Mouse (Mus musculus) liver, embryonic 11.5 days (tissue): ENCODE measurements around the gene Kcnk13. TPM values are rescaled to one million over a fixed set of nuclear protein-coding genes. Genes with fewer than 3 reads are reported as not detected.

Experiments used
- ATAC-seq: fragments of 200-750 bp; cut with Nextera tagmentation; replicated peaks from 2 replicates; pipeline ENCODE4 v1.8.0; 2017; ENCODE audit warnings: moderate number of reproducible peaks, mild to moderate bottlenecking, moderate TSS enrichment, moderate library complexity; ENCODE audit not compliant: low FRiP score
- DNase-seq: peaks from one replicate; pipeline ENCODE4 v3.0.0-alpha.2; 2017; ENCODE audit warnings: low spot score
- H3K27ac ChIP-seq: fragments of 300-500 bp; sonication (generic); 2 replicates; pipeline ENCODE4 v1.5.1; 2014; ENCODE audit warnings: mild to moderate bottlenecking, low read depth, low read length, control low read depth
- H3K27me3 ChIP-seq: fragments of 300-500 bp; sonication (generic); replicated peaks from 2 replicates; pipeline ENCODE4 v1.6.1; 2014; ENCODE audit warnings: low read length, mixed read lengths; ENCODE audit not compliant: control insufficient read depth, insufficient read depth
- H3K36me3 ChIP-seq: fragments of 300-500 bp; sonication (generic); 2 replicates; pipeline ENCODE4 v1.6.1; 2014; ENCODE audit warnings: mild to moderate bottlenecking, low read length, moderate library complexity, mixed read lengths; ENCODE audit not compliant: control insufficient read depth, insufficient read depth
- H3K4me1 ChIP-seq: fragments of 300-500 bp; sonication (generic); replicated peaks from 2 replicates; pipeline ENCODE4 v1.6.1; 2014; ENCODE audit warnings: low read length, mixed read lengths; ENCODE audit not compliant: control insufficient read depth, insufficient read depth
- H3K4me2 ChIP-seq: fragments of 300-500 bp; sonication (generic); 2 replicates; pipeline ENCODE4 v1.6.1; 2014; ENCODE audit warnings: mild to moderate bottlenecking, control low read depth, moderate library complexity
- H3K4me3 ChIP-seq: fragments of 300-500 bp; sonication (generic); 2 replicates; pipeline ENCODE4 v1.5.1; 2014; ENCODE audit warnings: low read depth, low read length, control low read depth
- H3K9ac ChIP-seq: fragments of 300-500 bp; sonication (generic); 2 replicates; pipeline ENCODE4 v1.6.1; 2014; ENCODE audit warnings: low read depth, low read length, control low read depth
- H3K9me3 ChIP-seq: fragments of 300-500 bp; sonication (generic); 2 replicates; pipeline ENCODE4 v1.6.1; 2016; ENCODE audit warnings: low read length, inconsistent platforms, mixed read lengths; ENCODE audit not compliant: control insufficient read depth
- WGBS: fragments of 180-500 bp; shearing (Covaris S2); extraction: QIAGEN DNeasy Blood & Tissue Kit; methylation state at CpG from one replicate; pipeline ENCODE4 v1.1.7; 2014; 5-methylcytosine and 5-hydroxymethylcytosine counted together
- polyA plus RNA-seq: library from polyadenylated mRNA; unstranded; fragments of >200 nt; fragmentation: Nextera tagmentation; extraction: Ambion mirVana; gene quantifications from 2 replicates; pipeline ENCODE4 v1.2.1, GENCODE M21; 2014

Gene Kcnk13
- polyA plus RNA-seq, 1 experiment from 2014 or later = 0.37 TPM

- DNase-seq = no peak
- H3K9me3 ChIP-seq = no peaks in the 10 kb centered on the region
- 0 out of 2 replicates have a peak, but pooled peaks cover 2% of the 10 kb centered on the region for H3K36me3 ChIP-seq
- ATAC-seq = no peak
- H3K27ac ChIP-seq = no peak overlapping the region
- H3K9ac ChIP-seq = no peak overlapping the region
- no peak overlapping the region for H3K4me3 ChIP-seq
- H3K27me3 ChIP-seq = peaks cover 2% of the 10 kb centered on the region
- WGBS = 79% methylated on average over 9 of the region's 9 CpGs
- no peak overlapping the region for H3K4me2 ChIP-seq
- H3K4me1 ChIP-seq = peaks cover 4% of the 10 kb centered on the region; the same call in 1 of the 2 replicates
Observed at GRCm38 (mm10) chr12:99958068-99959060, 5.9 kb upstream of the Kcnk13 start.

DNA sequence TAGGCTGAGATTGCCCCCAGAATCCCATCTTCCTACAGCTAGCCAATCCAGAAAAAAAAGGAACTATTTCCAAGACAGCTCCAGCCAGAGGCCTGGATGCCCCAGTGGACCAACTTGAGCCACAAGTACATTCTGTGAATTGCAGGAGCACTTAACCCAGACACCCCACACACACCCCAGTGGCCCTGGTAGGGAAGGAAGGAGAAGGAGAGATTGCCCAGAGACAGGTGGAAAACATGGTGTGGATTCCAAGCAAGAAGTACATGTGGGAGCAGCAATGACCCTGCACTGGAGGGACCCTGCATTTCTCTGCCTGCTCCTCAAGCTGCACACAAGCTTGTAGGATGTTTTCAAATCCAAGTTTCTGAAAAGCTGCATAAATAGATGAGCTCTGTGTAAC is 5.0 kb upstream of the Kcnk13 start:
- Histone ChIP-seq H3K36me3 (0 out of 2 replicates have a peak, but pooled peaks cover 2% of the 10 kb centered on the region), H3K9ac (no peak overlapping the region), H3K27me3 (peaks cover 11% of the 10 kb centered on the region), H3K9me3 (no peaks in the 10 kb centered on the region), H3K4me3 (no peak overlapping the region), H3K27ac (no peak overlapping the region), H3K4me1 (peaks cover 4% of the 10 kb centered on the region), H3K4me2 (no peak overlapping the region)
- DNase-seq = peak; percentile 25
- no peak for ATAC-seq

GRCm38 (mm10) chr12:99959930-99960329 is 4.4 kb upstream of the Kcnk13 start:
- ATAC-seq (no peak; the same call in 1 of the 2 replicates), DNase-seq (peak; percentile 23)
- H3K4me2 ChIP-seq = no peak overlapping the region
- 34% methylated on average over 10 of the region's 10 CpGs for WGBS
- H3K4me3 ChIP-seq = no peak overlapping the region
- no peak overlapping the region for H3K9ac ChIP-seq
- no peaks in the 10 kb centered on the region for H3K9me3 ChIP-seq
- 0 out of 2 replicates have a peak, but pooled peaks cover 2% of the 10 kb centered on the region for H3K36me3 ChIP-seq
- peaks cover 11% of the 10 kb centered on the region for H3K4me1 ChIP-seq
- H3K27ac ChIP-seq = no peak overlapping the region
- peaks cover 18% of the 10 kb centered on the region for H3K27me3 ChIP-seq

DNA sequence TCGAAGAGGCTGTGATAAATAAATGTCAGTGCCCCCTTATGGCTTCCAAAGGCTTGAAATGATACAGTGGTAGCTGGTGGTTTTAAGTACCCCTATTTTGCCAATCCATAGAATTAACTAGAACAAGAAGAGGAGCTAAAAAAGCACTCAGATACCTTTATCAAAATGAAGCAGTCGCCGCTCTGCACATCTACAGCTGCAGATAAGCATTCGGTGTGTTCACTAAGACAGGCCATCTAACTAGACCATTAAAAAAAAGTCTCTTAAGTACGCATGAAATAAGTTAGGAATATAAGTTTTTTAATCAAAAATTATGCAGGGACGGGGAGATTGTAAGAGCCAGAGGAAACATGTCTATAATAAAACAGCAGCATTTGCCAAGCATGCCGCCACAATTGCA is 3.6 kb upstream of the Kcnk13 start:
- H3K9ac ChIP-seq = no peak overlapping the region
- H3K4me1 ChIP-seq = peaks cover 16% of the 10 kb centered on the region
- no peak overlapping the region for H3K4me2 ChIP-seq
- H3K4me3 ChIP-seq = no peak overlapping the region
- ATAC-seq (no peak; the same call in 1 of the 2 replicates), DNase-seq (no peak)
- peaks cover 25% of the 10 kb centered on the region for H3K27me3 ChIP-seq
- no peak overlapping the region for H3K27ac ChIP-seq
- WGBS = 67% methylated on average over 7 of the region's 7 CpGs
- no peaks in the 10 kb centered on the region for H3K9me3 ChIP-seq
- H3K36me3 ChIP-seq = no peaks in the 10 kb centered on the region

DNA sequence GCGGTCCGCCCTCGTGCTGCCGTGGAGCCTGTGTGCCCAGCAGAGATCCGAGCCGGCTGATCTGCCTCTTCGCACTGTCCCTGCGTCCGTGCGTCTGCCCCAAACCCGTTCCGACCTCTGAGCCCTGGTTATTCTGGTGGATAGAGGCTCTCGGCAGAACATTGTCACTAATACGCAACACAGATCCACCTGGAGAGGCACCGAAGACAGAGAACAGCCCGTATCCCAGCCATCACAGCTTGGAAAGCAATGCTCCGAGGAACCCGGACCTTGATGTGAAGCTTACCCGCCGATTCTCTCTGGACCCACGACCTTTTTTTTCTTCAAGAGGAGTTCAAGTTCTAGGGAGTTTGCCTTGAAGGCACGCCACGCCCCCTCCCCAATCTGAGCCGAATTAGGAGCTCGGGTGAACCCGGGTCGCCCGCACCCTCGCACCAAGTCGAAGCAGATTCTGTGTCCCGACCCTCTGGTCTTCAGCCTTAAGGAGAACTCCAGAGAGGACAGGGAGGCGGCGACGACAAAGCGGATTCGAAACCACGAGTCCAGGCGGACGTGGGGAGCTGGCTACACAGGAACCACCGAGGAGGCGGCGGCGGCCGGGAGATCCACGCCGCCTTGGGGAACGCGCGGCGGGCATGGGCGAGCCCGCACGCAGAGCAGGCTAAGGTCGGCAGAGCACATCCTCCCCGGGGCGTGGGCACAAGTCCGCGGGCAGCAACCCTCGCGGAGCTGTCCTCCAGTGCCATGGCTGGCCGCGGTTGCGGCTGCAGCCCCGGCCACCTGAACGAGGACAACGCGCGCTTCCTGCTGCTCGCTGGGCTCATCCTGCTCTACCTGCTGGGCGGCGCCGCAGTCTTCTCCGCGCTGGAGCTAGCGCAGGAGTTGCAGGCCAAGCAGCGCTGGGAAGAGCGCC is 1.2 kb downstream of the Kcnk13 start:
- DNase-seq (peak; percentile 55), ATAC-seq (no peak)
- Histone ChIP-seq H3K4me1 (peaks cover 13% of the 10 kb centered on the region), H3K27me3 (peaks cover 63% of the 10 kb centered on the region), H3K9ac (peak overlapping the region; percentile 16; the same call in 1 of the 2 replicates), H3K4me3 (peak overlapping the region; percentile 49), H3K9me3 (no peaks in the 10 kb centered on the region), H3K27ac (no peak overlapping the region), H3K36me3 (no peaks in the 10 kb centered on the region), H3K4me2 (peak overlapping the region; percentile 74)
- under 1% methylated on average over 77 of the region's 77 CpGs for WGBS

- H3K4me3 ChIP-seq = peak overlapping the region; percentile 49
- no peak for ATAC-seq
- H3K4me1 ChIP-seq = peaks cover 12% of the 10 kb centered on the region
- H3K9ac ChIP-seq = no peak overlapping the region
- no peak for DNase-seq
- H3K4me2 ChIP-seq = peak overlapping the region; percentile 74
- peaks cover 63% of the 10 kb centered on the region for H3K27me3 ChIP-seq
- no peaks in the 10 kb centered on the region for H3K9me3 ChIP-seq
- H3K36me3 ChIP-seq = no peaks in the 10 kb centered on the region
- WGBS = 8% methylated on average over 25 of the region's 25 CpGs
- no peak overlapping the region for H3K27ac ChIP-seq
Observed at GRCm38 (mm10) chr12:99966116-99966770, 1.9 kb downstream of the Kcnk13 start.

DNA sequence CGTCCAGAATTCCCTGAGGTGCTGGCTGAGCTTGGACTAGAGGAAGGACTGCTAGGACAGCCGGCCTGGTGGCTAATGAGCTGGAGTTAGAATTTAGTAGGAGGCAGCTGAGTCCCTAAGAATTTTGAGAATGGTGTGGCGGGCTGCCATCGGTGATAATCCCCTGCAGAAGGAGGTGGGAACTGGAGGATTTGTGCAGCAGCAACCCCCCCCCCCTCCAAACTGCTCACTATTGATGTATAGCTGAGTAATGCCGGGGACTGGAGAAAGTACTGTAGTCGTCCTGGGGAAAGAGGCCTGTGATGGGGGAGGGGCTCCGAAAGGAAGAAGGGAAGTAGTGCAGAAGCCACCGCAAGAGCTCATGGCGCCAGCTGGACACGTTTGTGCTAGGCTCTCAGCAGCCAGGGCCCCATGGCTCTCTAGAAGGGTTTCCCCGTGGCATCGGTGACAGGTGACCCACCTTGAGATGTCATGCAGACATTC is 2.6 kb downstream of the Kcnk13 start:
- no peak for ATAC-seq
- Histone ChIP-seq H3K4me3 (no peak overlapping the region), H3K27ac (no peak overlapping the region), H3K36me3 (no peaks in the 10 kb centered on the region), H3K4me1 (peaks cover 12% of the 10 kb centered on the region), H3K9me3 (no peaks in the 10 kb centered on the region), H3K9ac (no peak overlapping the region), H3K4me2 (no peak overlapping the region), H3K27me3 (peaks cover 63% of the 10 kb centered on the region)
- no peak for DNase-seq
- WGBS = 8% methylated on average over 12 of the region's 12 CpGs

DNA sequence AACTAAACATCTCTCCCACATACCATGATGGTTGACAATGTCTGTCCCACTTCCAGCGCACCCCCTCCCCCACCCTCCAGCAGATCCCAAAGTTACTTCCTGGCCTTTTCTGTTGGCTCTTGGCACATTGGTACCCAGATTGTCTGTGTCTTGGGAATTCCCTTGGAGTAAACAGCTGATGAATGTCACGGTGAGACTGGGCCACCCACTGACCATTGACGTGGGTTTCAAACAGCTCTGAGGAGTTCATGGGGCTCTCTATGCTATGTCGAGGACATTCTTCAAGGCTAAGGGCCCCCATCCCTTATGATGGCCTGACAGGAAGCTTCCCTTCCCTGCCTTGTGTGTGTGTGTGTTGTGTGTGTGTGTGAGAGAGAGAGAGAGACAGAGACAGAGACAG is 5.6 kb downstream of the Kcnk13 start:
- H3K4me2 ChIP-seq = no peak overlapping the region
- peaks cover 46% of the 10 kb centered on the region for H3K27me3 ChIP-seq
- H3K36me3 ChIP-seq = no peaks in the 10 kb centered on the region
- WGBS = 66% methylated on average over 4 of the region's 4 CpGs
- no peaks in the 10 kb centered on the region; the same call in 1 of the 2 replicates for H3K9me3 ChIP-seq
- H3K4me3 ChIP-seq = no peak overlapping the region
- no peak overlapping the region for H3K27ac ChIP-seq
- peaks cover 6% of the 10 kb centered on the region for H3K4me1 ChIP-seq
- no peak for DNase-seq
- H3K9ac ChIP-seq = no peak overlapping the region
- ATAC-seq = no peak
